Mouse (Mus musculus) hindbrain, embryonic 11.5 days (tissue): ENCODE measurements around the gene Rhbg. TPM values are rescaled to one million over a fixed set of nuclear protein-coding genes. Genes with fewer than 3 reads are reported as not detected.

Experiments
- ATAC-seq: fragments of 200-750 bp; cut with Nextera tagmentation; 2 replicates; pipeline ENCODE4 v1.8.0; 2017; ENCODE audit warnings: mild to moderate bottlenecking, moderate TSS enrichment, moderate library complexity; ENCODE audit not compliant: low FRiP score
- DNase-seq: peaks from one replicate; pipeline ENCODE4 v3.0.0-alpha.2; 2015; ENCODE audit warnings: low spot score
- H3K27ac ChIP-seq: fragments of 300-500 bp; sonication (generic); 2 replicates; pipeline ENCODE4 v1.5.1; 2014; ENCODE audit warnings: mild to moderate bottlenecking, low read depth, low read length
- H3K27me3 ChIP-seq: fragments of 300-500 bp; sonication (generic); 2 replicates; pipeline ENCODE4 v1.6.1; 2014; ENCODE audit warnings: mild to moderate bottlenecking, low read length, moderate library complexity, mixed read lengths; ENCODE audit not compliant: control insufficient read depth, insufficient read depth
- H3K36me3 ChIP-seq: fragments of 300-500 bp; sonication (generic); 2 replicates; pipeline ENCODE4 v1.6.1; 2014; ENCODE audit warnings: mild to moderate bottlenecking, low read length, moderate library complexity, mixed read lengths; ENCODE audit not compliant: control insufficient read depth, insufficient read depth
- H3K4me1 ChIP-seq: fragments of 300-500 bp; sonication (generic); replicated peaks from 2 replicates; pipeline ENCODE4 v1.6.1; 2014; ENCODE audit warnings: low read length, mixed read lengths; ENCODE audit not compliant: control insufficient read depth, insufficient read depth
- H3K4me2 ChIP-seq: fragments of 300-500 bp; sonication (generic); replicated peaks from 2 replicates; pipeline ENCODE4 v1.6.1; 2014; ENCODE audit warnings: mild to moderate bottlenecking, low read depth, low read length
- H3K4me3 ChIP-seq: fragments of 300-500 bp; sonication (generic); 2 replicates; pipeline ENCODE4 v1.5.1; 2014; ENCODE audit warnings: low read depth, low read length
- H3K9ac ChIP-seq: fragments of 300-500 bp; sonication (generic); 2 replicates; pipeline ENCODE4 v1.6.1; 2014; ENCODE audit warnings: low read depth, low read length
- H3K9me3 ChIP-seq: fragments of 300-500 bp; sonication (generic); 2 replicates; pipeline ENCODE4 v1.6.1; 2016; ENCODE audit warnings: low read length; ENCODE audit not compliant: control insufficient read depth
- WGBS: fragments of 180-500 bp; shearing (Covaris S2); extraction: QIAGEN DNeasy Blood & Tissue Kit; methylation state at CpG from one replicate; pipeline ENCODE4 v1.1.7; 2014; 5-methylcytosine and 5-hydroxymethylcytosine counted together
- polyA plus RNA-seq: library from polyadenylated mRNA; unstranded; fragments of >200 nt; fragmentation: Nextera tagmentation; extraction: Ambion mirVana; gene quantifications from 2 replicates; pipeline ENCODE4 v1.2.1, GENCODE M21; 2014

The Rhbg gene
- polyA plus RNA-seq, 1 experiment from 2014 or later = 0.25 TPM

GRCm38 (mm10) chr3:88237161-88237555 is 17.4 kb downstream of the Rhbg start:
- ATAC-seq (no peak), DNase-seq (no peak)
- Histone ChIP-seq H3K4me1 (peaks cover 41% of the 10 kb centered on the region), H3K9me3 (no peaks in the 10 kb centered on the region), H3K27me3 (peaks cover 20% of the 10 kb centered on the region), H3K4me2 (no peak overlapping the region), H3K9ac (no peak overlapping the region), H3K4me3 (no peak overlapping the region), H3K36me3 (no peaks in the 10 kb centered on the region), H3K27ac (peak overlapping the region; percentile 65)
- 19% methylated on average over 6 of the region's 6 CpGs for WGBS

GRCm38 (mm10) chr3:88235616-88236015 is 18.9 kb downstream of the Rhbg start:
- Histone ChIP-seq H3K9ac (no peak overlapping the region), H3K9me3 (no peaks in the 10 kb centered on the region), H3K4me3 (no peak overlapping the region), H3K4me2 (no peak overlapping the region), H3K4me1 (peaks cover 49% of the 10 kb centered on the region), H3K27me3 (peaks cover 12% of the 10 kb centered on the region), H3K36me3 (no peaks in the 10 kb centered on the region), H3K27ac (peak overlapping the region; percentile 42)
- ATAC-seq = no peak
- 42% methylated on average over 2 of the region's 2 CpGs for WGBS
- no peak for DNase-seq

- DNase-seq = peak; percentile 51
- 20% methylated on average over 3 of the region's 3 CpGs for WGBS
These were observed 19.3 kb downstream of the Rhbg start for GRCm38 (mm10) chr3:88235216-88235615.

DNA sequence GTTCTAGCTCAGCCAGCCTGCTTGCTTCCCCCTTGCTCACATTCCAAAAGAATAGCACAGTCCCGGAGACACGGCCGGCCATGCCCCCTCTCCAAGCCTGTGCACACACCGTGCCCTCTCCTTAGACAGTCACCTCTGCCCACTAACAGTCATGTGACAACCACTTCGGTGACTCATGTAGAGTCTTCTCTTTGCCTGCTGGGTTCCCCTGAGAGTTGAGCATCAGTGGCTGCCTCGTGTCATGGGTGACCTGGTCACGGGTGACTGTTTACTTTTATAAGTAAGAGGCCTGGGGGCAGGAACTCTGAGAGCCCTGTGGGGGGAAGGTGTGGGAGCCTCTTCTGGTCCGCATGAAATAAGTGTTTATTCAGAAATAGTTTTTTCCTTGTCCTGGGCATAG is 20.5 kb downstream of the Rhbg start:
- no peak for DNase-seq
- H3K9me3 ChIP-seq = no peaks in the 10 kb centered on the region
- no peak overlapping the region for H3K4me2 ChIP-seq
- H3K4me3 ChIP-seq = no peak overlapping the region
- H3K27ac ChIP-seq = peak overlapping the region; percentile 24; the same call in 1 of the 2 replicates
- no peak for ATAC-seq
- H3K27me3 ChIP-seq = peaks cover 2% of the 10 kb centered on the region; the same call in 1 of the 2 replicates
- H3K36me3 ChIP-seq = no peaks in the 10 kb centered on the region
- H3K9ac ChIP-seq = no peak overlapping the region
- H3K4me1 ChIP-seq = peaks cover 49% of the 10 kb centered on the region
- 58% methylated on average over 8 of the region's 8 CpGs for WGBS

More at GRCm38 (mm10) chr3:88235216-88235615, 19.3 kb downstream of the Rhbg start:
- no peak for ATAC-seq
- Histone ChIP-seq H3K4me1 (peaks cover 49% of the 10 kb centered on the region), H3K9ac (no peak overlapping the region), H3K27ac (peak overlapping the region; percentile 42; the same call in 1 of the 2 replicates), H3K36me3 (no peaks in the 10 kb centered on the region), H3K9me3 (no peaks in the 10 kb centered on the region), H3K4me2 (no peak overlapping the region), H3K27me3 (peaks cover 8% of the 10 kb centered on the region), H3K4me3 (no peak overlapping the region)

GRCm38 (mm10) chr3:88232851-88233649 is 21.5 kb downstream of the Rhbg start:
- Histone ChIP-seq H3K9ac (no peak overlapping the region), H3K9me3 (no peaks in the 10 kb centered on the region), H3K4me1 (peaks cover 51% of the 10 kb centered on the region), H3K4me2 (no peak overlapping the region), H3K36me3 (no peaks in the 10 kb centered on the region), H3K27me3 (peaks cover 2% of the 10 kb centered on the region; the same call in 1 of the 2 replicates), H3K4me3 (no peak overlapping the region), H3K27ac (peak overlapping the region; percentile 94; the same call in 1 of the 2 replicates)
- ATAC-seq = no peak
- WGBS = 37% methylated on average over 7 of the region's 7 CpGs
- DNase-seq = peak; percentile 17

DNA sequence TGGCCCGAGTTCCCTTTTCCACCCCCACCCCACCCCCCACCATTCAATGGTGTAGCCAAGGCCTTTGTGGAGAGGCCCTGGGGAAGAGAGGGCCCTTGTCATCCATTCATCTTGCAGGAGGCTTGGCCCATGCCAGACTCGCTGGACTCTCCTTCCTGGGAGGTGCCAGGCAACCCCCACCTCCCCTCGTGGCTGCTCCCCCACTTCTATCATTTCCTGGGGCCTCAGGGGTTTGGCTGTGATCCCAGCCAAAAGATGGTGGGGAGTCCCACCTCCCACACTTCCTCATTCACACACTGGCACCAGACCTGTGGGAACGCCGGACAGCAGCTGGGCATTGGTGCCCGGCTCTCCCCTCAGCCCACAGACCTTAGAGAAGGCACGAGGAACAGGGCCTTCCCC is 22.2 kb downstream of the Rhbg start:
- Histone ChIP-seq H3K9ac (peak overlapping the region; percentile 8; the same call in 1 of the 2 replicates), H3K27ac (peak overlapping the region; percentile 94)
- ATAC-seq = no peak

DNA sequence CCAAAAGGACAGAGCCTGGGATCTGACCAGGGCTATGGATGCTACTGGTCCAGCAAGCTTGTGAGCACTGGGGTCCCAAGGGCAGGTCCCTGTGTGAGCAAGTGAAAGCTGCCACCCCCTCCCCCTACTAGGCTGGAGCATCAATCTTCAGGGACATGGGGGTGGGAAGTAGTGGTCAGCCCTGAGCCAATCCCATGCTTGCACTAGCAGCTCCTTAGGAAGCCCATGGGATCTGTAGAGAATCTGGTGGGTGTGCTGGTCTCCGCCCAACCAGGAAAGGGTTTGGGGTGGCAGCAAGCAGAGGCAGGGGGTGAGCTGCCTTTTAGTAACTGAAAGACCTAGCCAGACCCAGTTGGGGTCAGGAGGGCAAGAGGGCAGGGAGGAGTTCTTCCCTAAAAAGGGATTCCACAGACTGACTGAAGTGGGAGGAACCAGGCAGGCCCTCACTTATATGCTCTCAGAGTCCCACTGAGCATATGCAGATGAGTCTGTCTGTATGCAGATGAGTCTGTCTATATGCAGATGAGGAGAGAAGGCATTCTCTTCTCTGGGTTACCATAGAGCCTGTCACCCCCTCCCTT is 23.4 kb downstream of the Rhbg start:
- H3K27me3 ChIP-seq = peaks cover 2% of the 10 kb centered on the region; the same call in 1 of the 2 replicates

More for the DNA sequence above, 22.2 kb downstream of the Rhbg start:
- peaks cover 2% of the 10 kb centered on the region; the same call in 1 of the 2 replicates for H3K27me3 ChIP-seq
- no peak overlapping the region for H3K4me2 ChIP-seq
- DNase-seq = no peak
- no peaks in the 10 kb centered on the region for H3K36me3 ChIP-seq
- no peak overlapping the region for H3K4me3 ChIP-seq
- H3K4me1 ChIP-seq = peaks cover 48% of the 10 kb centered on the region
- H3K9me3 ChIP-seq = no peaks in the 10 kb centered on the region
- WGBS = 53% methylated on average over 7 of the region's 7 CpGs

GRCm38 (mm10) chr3:88230262-88231047 is 24.1 kb downstream of the Rhbg start:
- Histone ChIP-seq H3K4me1 (peaks cover 46% of the 10 kb centered on the region), H3K27ac (peak overlapping the region; percentile 94), H3K9me3 (no peaks in the 10 kb centered on the region), H3K36me3 (no peaks in the 10 kb centered on the region), H3K4me2 (0 out of 2 replicates have a peak overlapping the region, but pooled peaks have one; percentile 11), H3K9ac (peak overlapping the region; percentile 44), H3K4me3 (no peak overlapping the region), H3K27me3 (no peaks in the 10 kb centered on the region; the same call in 1 of the 2 replicates)
- 38% methylated on average over 17 of the region's 17 CpGs for WGBS
- no peak for DNase-seq
- peak; percentile 26 for ATAC-seq

More for the DNA sequence above, 23.4 kb downstream of the Rhbg start:
- Histone ChIP-seq H3K4me1 (peaks cover 48% of the 10 kb centered on the region), H3K4me3 (no peak overlapping the region), H3K27ac (peak overlapping the region; percentile 94), H3K9me3 (no peaks in the 10 kb centered on the region), H3K9ac (peak overlapping the region; percentile 34; the same call in 1 of the 2 replicates), H3K4me2 (0 out of 2 replicates have a peak overlapping the region, but pooled peaks have one; percentile 11), H3K36me3 (no peaks in the 10 kb centered on the region)
- DNase-seq (no peak), ATAC-seq (peak; percentile 92)
- WGBS = 14% methylated on average over 1 of the region's 1 CpGs
